In the genomic region with DNA sequence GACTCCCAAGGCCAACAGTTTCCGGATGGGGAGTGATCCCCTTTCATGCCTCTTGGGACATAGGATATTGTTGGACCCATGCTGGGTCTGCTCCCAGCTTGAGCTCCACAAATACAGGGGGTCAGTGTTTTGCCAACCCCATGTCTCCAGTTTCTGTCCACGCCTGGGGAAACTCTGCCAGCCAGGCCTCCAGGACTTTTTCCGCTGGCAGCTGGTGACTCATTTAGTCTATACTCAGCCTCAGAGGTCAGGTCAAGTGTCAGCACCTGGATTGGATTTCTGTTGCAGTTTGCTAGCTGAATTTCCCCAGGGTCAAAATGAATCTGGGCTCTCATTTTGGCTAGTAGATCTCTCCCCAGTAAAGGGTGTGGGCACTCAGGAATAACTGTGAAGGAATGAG, we compare ENCODE assay signal across 23 mouse cellular contexts. TPM values are rescaled to one million over a fixed set of nuclear protein-coding genes. Genes with fewer than 3 reads are reported as not detected.
DNase-seq lines count a peak whose midpoint lies in the region; ATAC-seq and TF ChIP-seq lines count a peak whose summit lies in the region.
"Had no signal": no experiment of that assay in that cellular context is flagged by ENCODE, and none has a peak within 500 bp of the region (broad histone marks: within the 10 kb centered on the region; RNA-seq: fewer than 3 reads in every experiment).

No protein-coding gene starts in this region.

- H3K9me3 ChIP-seq in liver, postnatal 0 days (ENCODE audit: low read length): no peaks in the 10 kb centered on the region
- H3K9me3 ChIP-seq: embryonic facial prominence, embryonic 13.5 days; forebrain, embryonic 12.5 days; heart, embryonic 10.5 days; kidney, embryonic 15.5 days; liver, embryonic 13.5 days; midbrain, embryonic 12.5 days had no signal

- H3K9ac ChIP-seq in liver, postnatal 0 days (replicated peaks): no peak overlapping the region
- H3K9ac ChIP-seq: embryonic facial prominence, embryonic 13.5 days; forebrain, embryonic 12.5 days; kidney, embryonic 15.5 days; liver, embryonic 13.5 days; midbrain, embryonic 12.5 days had no signal

- H3K36me3 ChIP-seq in liver, postnatal 0 days (replicated peaks; ENCODE audit: insufficient read depth, low read length): no peaks in the 10 kb centered on the region
- H3K36me3 ChIP-seq: embryonic facial prominence, embryonic 13.5 days; forebrain, embryonic 12.5 days; heart, embryonic 10.5 days; kidney, embryonic 15.5 days; liver, embryonic 13.5 days; midbrain, embryonic 12.5 days had no signal

- TF ChIP-seq CTCF in liver, postnatal 0 days (IDR thresholded peaks at IDR 0.05; ENCODE audit: low read depth): no peak
- no peak for TF ChIP-seq CTCF in gastrocnemius, adult 2 months (IDR thresholded peaks at IDR 0.05)

- ATAC-seq in liver, postnatal 0 days: peak; percentile 31; the same call in 1 of the 2 replicates

- H3K4me1 ChIP-seq in liver, postnatal 0 days (ENCODE audit: insufficient read depth): peaks cover 19% of the 10 kb centered on the region
- H3K4me1 ChIP-seq: forebrain, embryonic 12.5 days; midbrain, embryonic 12.5 days had no signal

- intact Hi-C loops in gastrocnemius, adult 2 months (cut with DNase I): no loop called here

- no peak for DNase-seq in liver, postnatal 0 days
- no peak for DNase-seq in liver
- DNase-seq in embryo, embryonic 10.5 days (ENCODE audit: low spot score): peak; percentile 55
- DNase-seq in gastrocnemius, adult 2 months: peak; percentile 91
- DNase-seq in mesoderm, embryonic 11.5 days (ENCODE audit: low read depth, low spot score): peak; percentile 19
- DNase-seq in ovary, postnatal 36 days (ENCODE audit: low spot score): no peak
- DNase-seq in spleen, postnatal 10 days (ENCODE audit: low spot score in 2 of 2): no peak
- DNase-seq: adrenal gland, postnatal 25 days; cerebellum, adult 9-10 months; kidney, adult 11 months; kidney, postnatal 36 days; layer of hippocampus, postnatal 36 days; liver, embryonic 13.5 days; right cerebral cortex, postnatal 14 days; spleen, adult 18-20 months; thymus, adult 18-20 months; thymus, postnatal 4 days had no signal

- H3K27me3 ChIP-seq in liver, postnatal 0 days (ENCODE audit: insufficient read depth, low read length): no peaks in the 10 kb centered on the region
- H3K27me3 ChIP-seq: forebrain, embryonic 12.5 days; kidney, embryonic 15.5 days; midbrain, embryonic 12.5 days had no signal

- no peak overlapping the region for H3K27ac ChIP-seq in liver, postnatal 0 days (ENCODE audit: low read depth)
- H3K27ac ChIP-seq in gastrocnemius, adult 2 months: peak overlapping the region; percentile 83
- H3K27ac ChIP-seq: embryonic facial prominence, embryonic 13.5 days; forebrain, embryonic 12.5 days; heart, embryonic 10.5 days; kidney, embryonic 15.5 days; liver, embryonic 13.5 days; midbrain, embryonic 12.5 days had no signal

- TF ChIP-seq EP300 in liver, postnatal 0 days (IDR thresholded peaks at IDR 0.05; ENCODE audit: low read depth): no peak

- WGBS in liver, postnatal 0 days (ENCODE audit: insufficient replicate concordance): 60% methylated on average over 3 of the region's 3 CpGs

- H3K4me2 ChIP-seq in liver, postnatal 0 days (ENCODE audit: low read depth, low read length): no peak overlapping the region
- H3K4me2 ChIP-seq: embryonic facial prominence, embryonic 13.5 days; forebrain, embryonic 12.5 days; kidney, embryonic 15.5 days; liver, embryonic 13.5 days; midbrain, embryonic 12.5 days had no signal

- no peak overlapping the region for H3K4me3 ChIP-seq in liver, postnatal 0 days (ENCODE audit: low read depth, low read length)
- H3K4me3 ChIP-seq in gastrocnemius, adult 2 months: no peak overlapping the region
- H3K4me3 ChIP-seq: embryonic facial prominence, embryonic 13.5 days; erythroblast, embryonic 14.5 days; forebrain, embryonic 12.5 days; heart, embryonic 10.5 days; kidney, embryonic 15.5 days; liver, embryonic 13.5 days; midbrain, embryonic 12.5 days had no signal

RNA-seq across cellular contexts. Expression of a gene that starts 46.8 kb away (rescaled TPM):
- polyA plus RNA-seq in liver, postnatal 0 days (2015; fragmentation: Nextera tagmentation; extraction: Ambion mirVana): 20.2 and 22.1 TPM in 2 replicates
- 10 to 100 TPM; 39.8 to 43.6 TPM for total RNA-seq in gastrocnemius, adult 2 months (2021)

RNA-seq across cellular contexts. Expression of a gene that starts 58.0 kb away (rescaled TPM):
- 23.7 and 24.1 TPM in 2 replicates for polyA plus RNA-seq in liver, postnatal 0 days (2015; fragmentation: Nextera tagmentation; extraction: Ambion mirVana)
- total RNA-seq in gastrocnemius, adult 2 months (2021): 10 to 100 TPM; 13.5 to 17.3 TPM

Comparison
In these comparisons a context has a peak if more than half of its experiments do, and no peak if none do; other contexts are left out.
1. DNase-seq: peak in embryo, embryonic 10.5 days (single experiment), gastrocnemius, adult 2 months (single experiment) and mesoderm, embryonic 11.5 days (single experiment); none in liver, postnatal 0 days (single experiment), liver (single experiment), ovary, postnatal 36 days (single experiment) and spleen, postnatal 10 days (0 of 2).